Mouse (Mus musculus) megakaryocyte-erythroid progenitor cell, adult 5-6 weeks (primary cell): ENCODE results near the gene Gramd1a. TPM values are rescaled to one million over a fixed set of nuclear protein-coding genes. Genes with fewer than 3 reads are reported as not detected.

Source experiments
- ATAC-seq: replicated peaks from 2 replicates; pipeline ENCODE4 v1.8.0; 2016; ENCODE audit warnings: mild to moderate bottlenecking, inconsistent platforms; ENCODE audit not compliant: severe bottlenecking, poor library complexity, low FRiP score, low TSS enrichment
- total RNA-seq, 2 experiments: library from RNA; stranded (forward) in 1 of 2; stranded (reverse) in 1 of 2; fragments of 200-1000, 215-1000 nt in 1 of 2; fragments of >200 nt in 1 of 2; fragmentation: Nextera tagmentation in 1 of 2; gene quantifications; 2 replicates each; pipeline ENCODE4 v1.2.3; 2014 to 2017

Gene Gramd1a
- total RNA-seq, 2 experiments from 2014 or later, result 29.6 to 78.4 TPM

DNA sequence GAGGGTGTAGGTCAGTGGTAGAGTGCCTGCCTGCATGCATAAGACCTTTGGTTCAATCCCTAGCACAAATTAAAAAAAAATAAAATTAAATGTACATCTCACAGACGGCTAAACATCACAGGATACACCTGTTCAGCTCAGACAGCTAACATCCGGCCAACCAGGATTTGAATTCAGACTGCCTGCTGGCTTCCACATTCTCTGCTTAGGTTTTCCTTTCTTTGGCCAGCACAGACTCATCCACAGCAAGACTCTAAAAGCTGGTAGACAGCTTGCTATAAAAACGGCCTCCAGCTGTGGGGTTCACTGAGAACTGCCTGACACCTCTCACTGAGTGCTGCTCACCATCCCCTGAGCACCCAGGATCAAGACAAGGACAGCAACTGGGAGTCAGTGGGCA is 49.5 kb downstream of the Gramd1a start:
- no peak for ATAC-seq

DNA sequence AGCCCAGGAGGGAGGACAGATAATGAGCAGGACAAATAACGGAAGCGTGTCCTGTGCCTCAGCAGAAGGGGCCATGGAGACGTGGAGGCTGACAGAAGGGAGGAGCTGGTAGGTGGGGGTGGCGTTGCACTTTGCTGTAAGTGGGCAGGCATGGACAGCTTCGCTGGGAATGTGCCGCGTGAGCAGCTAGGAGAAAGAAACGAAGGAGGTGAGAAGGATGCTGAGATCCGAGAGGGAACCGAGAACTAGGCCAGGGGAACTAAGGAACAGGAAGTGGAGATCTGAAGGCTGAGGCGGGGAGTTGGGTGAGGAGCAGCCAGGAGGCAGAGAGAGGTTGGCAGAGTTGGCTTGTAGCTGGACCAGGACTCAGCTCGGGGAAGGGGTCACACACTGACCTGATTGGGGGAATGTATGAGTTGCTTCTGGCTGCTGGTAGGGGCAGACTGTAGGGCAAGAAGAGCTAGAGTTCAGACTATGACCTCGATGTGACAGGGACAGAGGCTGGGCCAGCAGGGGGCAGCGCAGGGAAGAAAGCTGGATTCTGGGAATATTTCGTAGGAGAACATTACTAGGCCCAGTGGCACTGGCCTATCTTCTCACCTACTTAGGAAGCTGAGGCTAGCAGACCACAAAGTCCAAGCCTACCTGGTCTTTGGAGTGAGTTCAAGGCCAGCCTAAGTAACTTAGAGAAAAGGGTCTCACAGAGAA is 50.5 kb downstream of the Gramd1a start:
- no peak; the same call in 1 of the 2 replicates for ATAC-seq

DNA sequence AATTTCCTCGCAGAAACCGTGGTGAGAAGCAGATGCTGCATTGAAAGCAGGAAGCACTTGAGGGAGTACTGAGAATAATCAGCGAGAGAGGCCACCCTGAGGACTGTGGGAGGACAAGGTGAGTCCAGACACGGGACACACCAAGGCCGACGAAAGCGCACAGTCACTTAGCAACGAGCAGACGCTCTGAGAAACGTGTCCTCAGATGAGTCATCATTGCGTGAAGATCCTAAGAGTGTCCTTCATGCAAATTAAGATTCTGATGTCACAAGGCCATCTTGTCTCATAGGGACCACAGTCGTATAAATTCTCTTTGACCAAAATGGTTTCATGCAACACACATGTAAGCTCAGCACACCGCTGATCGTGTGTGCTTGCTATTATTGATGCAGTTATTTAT is 54.9 kb downstream of the Gramd1a start:
- ATAC-seq, result no peak

DNA sequence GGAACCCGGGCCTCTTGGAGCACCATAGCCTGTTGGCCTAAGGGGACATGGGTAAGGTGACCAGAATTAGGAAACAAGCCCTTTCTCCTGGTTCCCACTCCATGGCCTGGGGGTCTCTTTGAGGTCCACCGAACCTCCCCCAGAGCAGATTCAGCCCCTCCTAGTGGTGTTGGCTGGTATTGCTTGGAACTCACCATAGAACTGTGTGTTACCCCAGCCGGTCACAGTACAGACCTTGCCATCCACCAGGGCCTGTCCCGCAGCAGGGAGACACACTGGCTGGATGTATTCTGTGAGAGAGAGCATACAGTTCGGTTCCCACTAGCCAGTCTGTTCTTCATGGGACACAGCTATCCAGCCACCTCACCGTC is 56.1 kb downstream of the Gramd1a start:
- 0 out of 2 replicates have a peak, but pooled peaks have one; percentile 12 for ATAC-seq

DNA sequence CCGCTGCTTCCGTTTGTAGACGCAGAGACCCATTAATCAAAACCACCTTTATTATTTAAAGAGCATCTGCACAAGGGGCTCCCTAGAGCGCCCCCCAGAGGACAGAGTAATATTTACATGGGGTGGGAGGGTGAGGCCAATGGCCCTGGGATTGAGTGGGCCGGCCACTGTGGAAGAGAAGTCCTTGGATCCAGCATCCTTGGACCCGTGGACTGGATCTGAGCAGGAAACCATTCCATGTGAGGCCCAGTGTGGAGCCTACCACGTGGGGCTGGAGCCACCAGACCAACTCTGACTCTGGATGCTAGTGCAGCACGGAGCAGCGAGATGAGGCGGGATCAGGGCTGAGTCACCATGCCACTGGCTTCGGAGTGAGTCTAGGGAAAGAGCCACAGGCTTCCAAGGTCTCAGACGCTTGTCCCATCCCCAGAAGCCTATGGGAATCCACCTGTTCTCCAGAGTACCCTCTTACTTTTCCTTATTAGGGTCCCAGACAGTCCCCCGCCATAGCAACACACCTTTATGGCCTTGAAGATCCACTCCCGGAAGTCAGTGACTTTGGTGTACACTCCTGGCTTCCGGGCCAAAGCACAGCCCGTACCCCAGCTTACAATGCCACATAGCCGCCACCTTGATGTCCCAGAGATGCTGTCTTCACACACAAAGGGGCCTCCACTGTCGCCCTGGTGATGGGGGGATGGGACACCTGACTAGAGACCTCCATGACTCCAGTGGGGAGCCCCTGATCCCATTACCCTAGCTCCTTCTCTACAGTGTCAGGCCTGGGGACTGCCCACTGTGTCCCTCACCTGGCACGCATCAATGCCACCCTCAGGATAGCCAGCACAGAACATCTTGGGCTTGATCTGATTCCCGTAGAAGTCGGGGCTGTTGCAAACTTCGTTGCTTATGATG is 56.7 kb downstream of the Gramd1a start:
- no peak for ATAC-seq

DNA sequence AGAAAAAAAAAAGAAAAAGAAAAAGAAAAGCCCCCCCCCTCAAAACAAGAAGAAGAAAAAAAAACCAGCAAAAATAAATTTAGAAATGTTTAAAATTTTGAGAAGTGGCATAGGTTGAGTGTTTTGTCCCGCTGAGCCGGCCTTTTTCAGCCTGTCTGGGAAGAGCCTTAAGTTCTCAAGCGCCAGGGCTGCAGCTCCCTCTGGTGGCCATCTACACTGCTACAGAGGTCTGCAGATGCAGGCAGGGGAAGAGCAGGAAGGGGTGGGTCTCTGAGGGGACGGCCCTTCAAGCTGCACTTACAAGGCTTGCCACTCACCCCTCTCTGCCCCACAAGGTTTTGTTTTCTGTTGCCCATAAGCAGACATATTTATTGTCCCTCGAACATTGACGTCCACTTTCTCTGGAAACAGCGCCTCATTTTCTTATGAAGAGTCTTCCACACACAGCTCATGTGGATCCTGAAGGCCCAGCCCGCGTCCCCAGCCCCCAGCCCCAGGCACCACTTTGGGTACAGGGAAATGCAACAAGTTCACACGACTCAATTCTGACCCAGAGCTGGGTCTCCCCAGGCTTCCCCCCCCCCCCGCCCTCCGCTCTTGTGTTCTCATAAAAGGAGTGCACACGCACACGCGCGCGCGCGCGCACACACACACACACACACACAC is 58.0 kb downstream of the Gramd1a start:
- peak; percentile 85 for ATAC-seq

DNA sequence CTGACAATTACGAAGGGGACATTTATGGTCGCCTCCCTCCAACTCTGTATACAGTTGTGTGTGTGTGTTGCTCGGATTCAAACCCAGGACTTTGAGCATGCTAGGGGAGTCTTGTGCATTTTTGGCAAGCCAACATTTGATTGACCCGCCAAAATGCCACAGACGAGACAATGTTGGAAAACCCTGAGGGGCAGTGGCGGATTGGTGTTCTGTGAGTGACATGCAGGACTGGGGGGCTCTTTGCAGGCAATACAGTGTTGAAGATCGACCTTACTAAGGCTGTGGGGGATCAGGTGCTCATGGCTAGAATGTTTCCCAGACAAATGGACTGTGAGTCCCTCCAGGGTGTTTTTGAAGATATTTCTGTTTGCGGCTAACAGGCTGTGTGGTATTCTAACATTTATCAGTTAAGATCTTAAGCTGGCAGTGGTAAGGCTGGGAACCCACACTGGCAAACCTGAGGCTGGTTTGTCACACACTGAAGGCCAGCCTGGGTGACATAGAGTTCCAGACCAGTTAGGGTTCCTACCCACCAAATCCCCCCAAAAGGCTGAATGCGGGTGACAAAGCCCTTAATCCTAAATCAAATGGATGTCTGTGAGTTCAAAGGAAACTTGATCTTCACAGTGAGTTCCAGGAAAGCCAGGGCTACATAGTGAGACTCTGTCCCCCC is 58.7 kb downstream of the Gramd1a start:
- ATAC-seq, result 0 out of 2 replicates have a peak, but pooled peaks have one; percentile 31

DNA sequence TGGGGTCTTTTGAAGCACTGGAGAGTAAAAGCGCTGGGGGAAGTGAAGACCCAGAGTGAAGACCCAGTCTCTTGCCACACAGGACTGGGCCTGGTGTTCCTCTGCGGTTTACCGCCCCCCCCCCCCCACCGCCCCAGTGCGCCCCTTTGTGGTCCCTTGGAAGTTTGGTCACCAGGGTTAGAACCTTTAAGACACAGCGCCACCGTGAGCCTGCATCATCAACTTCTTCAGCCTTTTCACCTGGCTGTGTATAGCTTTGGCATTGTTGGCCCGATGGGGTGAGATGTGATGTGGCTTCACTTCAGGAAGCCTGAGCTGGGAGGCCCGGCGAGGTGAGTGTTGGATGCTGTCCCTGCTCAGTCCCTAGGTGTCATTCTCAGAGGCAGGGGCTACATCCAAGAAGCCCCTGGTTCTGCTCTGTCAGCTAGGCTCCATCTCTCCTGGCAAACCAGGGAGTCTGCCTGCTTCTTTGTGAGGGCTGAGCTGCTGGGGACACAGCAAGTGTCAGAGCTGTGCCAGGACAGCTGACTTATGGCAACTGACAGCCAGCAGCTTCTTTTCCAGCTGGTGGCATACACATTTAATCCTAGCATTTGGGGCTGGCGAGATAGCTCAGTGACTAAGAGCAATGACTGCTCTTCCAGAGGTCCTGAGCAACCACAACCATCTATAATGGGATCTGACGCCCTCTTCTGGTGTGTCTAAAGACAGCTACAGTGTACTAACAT is 60.8 kb downstream of the Gramd1a start:
- ATAC-seq, result no peak

DNA sequence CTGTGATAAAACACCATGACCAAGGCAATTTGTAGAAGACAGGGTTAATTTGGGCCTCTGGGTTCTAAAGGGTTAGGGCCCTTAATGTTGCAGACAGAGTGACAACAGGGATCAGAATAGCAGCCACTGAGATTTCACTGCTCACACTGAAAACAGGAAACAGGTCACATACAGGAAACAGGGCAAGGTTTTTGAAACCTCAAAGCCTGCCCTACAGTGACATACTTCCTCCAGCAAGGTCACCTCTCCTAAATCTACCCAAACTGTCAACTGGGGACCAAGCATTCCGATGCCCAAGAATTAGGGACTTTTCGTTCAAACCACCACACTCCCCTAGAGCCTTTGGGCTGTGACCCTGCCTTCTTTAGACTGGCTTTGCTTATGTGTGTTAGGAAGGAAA is 66.0 kb downstream of the Gramd1a start:
- no peak for ATAC-seq

DNA sequence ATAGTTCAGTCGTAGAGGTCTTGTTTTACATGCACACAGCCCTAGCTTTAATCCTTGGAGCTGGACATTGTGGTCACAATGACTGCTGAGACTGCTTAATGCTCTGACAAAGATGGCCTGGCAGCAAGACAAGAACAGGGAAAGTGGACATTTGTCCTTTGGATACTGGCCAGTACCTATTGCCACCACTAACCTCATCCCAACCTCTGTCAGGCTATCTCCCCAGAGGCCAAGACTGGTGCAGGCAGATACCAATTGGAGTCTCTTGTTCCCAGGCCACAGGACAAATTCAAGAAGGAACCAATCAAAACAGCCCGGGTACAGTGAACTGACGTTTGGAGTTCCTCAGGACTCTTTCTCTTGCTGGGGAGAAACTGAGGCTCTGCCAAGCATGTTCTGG is 67.5 kb downstream of the Gramd1a start:
- no peak for ATAC-seq

DNA sequence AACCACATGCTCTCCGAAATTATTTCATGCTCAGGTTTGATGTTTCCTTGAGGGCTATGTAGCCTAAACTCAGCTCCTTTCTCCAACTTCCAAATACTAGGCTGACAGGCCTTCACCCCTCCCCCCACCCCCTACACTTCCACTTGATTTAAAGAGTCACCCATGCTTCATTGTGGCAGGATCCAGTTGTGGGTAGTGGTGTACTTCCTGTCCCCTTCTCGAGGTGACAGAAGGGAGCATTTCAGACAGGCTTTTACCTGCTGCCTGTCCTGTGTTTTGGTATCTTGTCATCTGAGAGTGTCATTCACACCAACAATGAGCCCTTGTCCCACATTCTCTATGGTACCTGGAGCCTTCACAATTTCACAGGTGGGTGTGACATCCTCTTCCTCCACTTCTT is 68.4 kb downstream of the Gramd1a start:
- no peak for ATAC-seq

DNA sequence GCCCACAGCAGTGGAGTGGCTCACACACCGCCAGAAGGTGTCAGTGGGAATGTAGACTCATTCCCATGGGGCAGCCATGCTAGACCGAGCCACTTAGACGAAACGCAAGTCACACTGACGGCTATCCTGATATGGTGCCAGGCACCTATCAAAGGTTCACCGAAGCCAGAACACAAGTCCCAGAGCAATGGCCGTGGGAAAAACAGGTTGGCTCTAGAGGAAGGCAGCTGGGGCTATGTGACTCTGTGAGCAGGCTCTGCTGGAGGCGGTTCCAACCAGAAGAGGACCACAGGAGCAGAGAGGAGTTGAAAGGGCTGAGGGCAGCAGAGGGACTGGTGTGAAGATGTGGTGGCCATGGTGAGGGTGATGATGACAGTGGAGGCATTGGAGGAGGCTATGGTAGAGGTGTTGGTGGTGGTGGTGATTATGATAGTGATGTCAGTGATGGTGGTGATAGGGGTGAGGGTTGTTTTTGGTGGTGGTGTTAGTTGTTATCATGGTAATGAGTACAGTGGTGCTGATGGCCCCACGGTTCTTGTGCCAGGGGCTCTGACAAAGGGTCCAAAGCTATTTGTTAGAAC is 69.4 kb downstream of the Gramd1a start:
- no peak for ATAC-seq

DNA sequence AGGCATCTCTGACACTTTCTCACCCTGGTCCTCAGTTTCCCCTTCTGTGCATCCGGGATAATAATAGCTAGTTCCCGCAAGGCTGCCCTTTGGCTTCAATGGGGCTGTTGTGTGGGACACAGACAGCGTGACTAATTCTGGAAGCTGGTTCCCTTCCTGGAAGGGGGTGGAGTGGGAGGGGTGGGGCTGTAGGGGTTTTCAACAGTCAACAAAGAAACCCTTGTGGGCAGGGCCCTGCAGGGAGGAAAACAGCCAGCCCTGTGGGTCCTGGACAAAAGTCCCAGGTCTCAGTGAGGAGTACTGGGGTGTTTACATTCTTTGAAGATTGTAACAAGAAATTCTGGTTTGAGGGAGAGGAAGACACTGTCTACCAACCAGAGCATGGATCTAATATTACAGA is 70.5 kb downstream of the Gramd1a start:
- ATAC-seq, result no peak

DNA sequence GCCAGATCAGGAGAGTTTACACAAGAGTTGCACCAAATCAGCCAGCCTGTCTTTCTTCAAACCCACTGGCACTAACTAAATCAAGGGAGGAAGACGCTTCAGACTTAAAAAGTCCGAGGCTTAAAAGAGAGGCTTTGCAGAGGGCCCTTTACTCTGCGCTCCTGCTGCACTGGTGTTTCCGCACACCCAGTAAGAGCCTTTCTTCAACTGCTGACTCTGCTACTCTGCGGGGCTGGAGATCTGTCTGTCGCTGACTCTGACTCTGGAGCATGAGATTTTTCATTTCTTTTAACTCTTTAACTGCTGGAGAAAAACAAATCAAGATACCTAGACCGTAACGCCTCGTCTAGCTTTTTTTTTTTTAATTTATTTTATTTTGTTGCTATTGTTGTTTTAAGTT is 71.6 kb downstream of the Gramd1a start:
- no peak for ATAC-seq

DNA sequence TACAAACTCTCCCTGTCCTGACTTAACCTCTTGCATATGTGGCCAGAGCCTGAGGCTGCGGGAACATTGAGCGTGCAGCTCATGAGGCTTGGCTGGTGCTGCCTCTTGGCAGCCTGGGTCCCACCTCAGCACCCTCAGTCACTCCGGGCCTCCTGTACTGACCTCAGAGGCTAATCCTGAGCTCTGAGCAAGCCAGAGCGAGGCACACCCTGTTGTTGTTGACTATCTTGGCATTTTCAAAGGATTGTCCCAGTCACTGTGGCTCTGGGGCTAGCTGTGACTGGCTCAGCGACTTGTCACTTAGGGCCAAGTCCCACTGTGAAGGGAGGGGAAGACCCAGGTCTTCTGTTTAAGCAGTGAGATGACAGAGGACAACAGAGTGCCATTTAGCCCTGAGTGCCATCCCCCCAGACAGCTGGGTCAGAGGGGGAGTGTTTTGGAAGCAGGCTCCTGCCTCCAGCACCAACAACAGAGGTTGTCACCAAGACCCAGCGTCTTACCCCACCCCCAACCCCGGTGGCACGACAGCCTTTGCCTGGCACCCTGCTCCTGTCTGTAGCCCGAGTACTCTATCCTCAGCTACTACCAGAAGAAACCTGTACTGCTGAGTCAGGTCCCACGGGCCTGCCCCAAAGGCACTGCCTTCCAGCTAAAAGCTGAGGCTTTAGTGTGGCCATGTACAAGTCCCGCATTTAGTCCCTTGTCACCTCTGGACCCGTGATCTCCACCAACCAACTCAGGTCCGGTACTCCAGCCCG is 72.7 kb downstream of the Gramd1a start:
- no peak for ATAC-seq

DNA sequence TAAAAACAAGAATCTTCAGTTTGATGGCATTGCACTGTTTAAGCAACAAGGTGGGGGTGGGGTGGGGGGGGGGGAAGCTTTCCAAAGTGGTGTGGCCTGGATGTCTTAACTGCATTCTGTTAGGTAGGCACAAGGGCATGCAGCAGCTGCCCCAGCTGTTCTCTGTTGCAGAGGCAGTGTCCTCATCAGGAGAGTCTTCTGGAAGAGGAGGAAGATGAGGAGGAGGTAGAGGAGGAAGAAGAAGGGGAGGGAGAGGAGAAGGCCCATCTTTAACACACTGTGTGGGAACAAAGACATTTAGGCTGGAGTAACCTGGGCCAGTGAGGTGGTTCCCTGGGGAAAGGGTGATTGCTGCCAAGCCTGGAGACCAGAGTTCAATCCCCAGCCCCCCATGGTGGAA is 73.6 kb downstream of the Gramd1a start:
- ATAC-seq, result no peak

DNA sequence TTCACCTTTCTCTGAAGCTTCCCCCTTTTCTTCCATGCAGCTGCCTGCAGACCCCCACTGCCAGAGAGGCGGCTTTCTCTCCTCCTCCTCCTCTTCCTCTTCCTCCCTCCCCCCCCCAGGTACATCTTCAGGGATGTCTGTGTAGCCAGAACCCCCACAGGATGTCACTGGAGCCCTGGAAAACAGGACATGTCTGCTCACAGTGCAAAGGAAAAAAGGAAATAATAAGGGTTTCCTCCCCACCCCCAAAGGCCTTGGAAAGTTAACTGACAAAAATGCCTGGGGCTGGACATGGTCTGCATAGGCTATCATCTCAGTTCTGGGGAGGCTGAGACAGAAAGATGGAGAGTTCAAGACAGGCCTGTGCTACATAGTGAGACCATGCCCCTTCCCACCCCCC is 74.6 kb downstream of the Gramd1a start:
- ATAC-seq, result no peak

DNA sequence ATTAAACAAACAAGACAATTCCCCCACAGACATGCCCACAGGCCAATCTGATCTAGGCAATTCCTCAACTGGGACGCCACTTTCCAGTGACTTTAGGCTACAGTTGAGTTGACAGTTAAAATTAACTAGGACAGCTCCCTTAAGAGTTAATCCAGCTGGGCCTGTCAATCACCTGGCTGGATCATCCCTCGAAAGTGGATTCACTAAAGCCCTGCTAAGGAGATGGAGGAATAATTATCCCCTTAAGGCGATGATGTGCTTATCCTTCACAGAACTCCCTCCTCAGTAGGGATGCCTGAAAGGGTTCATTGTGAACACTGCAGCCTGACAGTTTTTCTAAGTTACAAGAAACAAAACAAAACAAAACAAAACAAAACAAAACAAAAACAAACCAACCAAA is 75.1 kb downstream of the Gramd1a start:
- ATAC-seq, result no peak
